Mouse (Mus musculus) heart, adult 2 months (tissue): ENCODE data around the gene Fam189a2.

Experiments
- CTCF ChIP-seq: fragments of 200-600 bp; IDR thresholded peaks from 2 replicates; pipeline ENCODE4 v1.8.1; 2022; ENCODE audit warnings: antibody characterized with exemption, mild to moderate bottlenecking, moderate library complexity
- POLR2A ChIP-seq: fragments of 200-500 bp; IDR thresholded peaks from 2 replicates; pipeline ENCODE4 v1.6.1; 2011; ENCODE audit warnings: mild to moderate bottlenecking, low read depth, low read length, control low read depth; ENCODE audit not compliant: insufficient read depth

DNA sequence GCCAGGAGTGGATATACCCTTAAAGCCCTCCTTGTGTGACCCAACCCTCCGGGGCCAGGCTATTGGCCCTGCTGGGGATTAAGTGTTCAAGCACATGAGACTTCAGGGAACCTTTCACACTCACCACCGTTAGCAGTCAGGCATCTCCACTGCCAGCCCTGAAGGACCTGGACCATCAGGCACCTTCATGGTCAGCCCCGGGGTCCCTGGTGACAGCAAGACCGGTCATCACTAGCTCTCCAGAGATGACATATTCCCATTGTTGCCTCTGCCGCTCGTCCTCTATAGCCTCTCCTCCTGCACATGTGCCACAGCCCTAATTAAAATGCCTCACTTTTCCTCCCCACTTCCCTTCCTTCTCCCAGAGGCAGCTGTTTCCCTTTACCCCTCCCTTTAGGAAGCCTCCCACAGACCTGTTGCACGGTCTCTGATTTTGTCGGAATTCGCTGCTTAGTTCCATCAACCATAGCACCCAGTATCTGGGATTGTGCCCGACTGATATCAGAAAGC, 66.4 kb downstream of the Fam189a2 start:
- no peak for TF ChIP-seq POLR2A
- TF ChIP-seq CTCF, result no peak
